Mouse (Mus musculus): ENCODE measurements at regions not wholly inside any gene's neighbourhood (a gene's known extent, or its start where the extent isn't known, plus 50 kb on each side); places are given as distances from the start of the nearest gene placed in this dataset.

- WGBS = 78% methylated on average over 2 of the region's 2 CpGs
- no peaks in the 10 kb centered on the region for H3K36me3 ChIP-seq (ENCODE audit: control insufficient read depth, insufficient read depth, low read length)
- no peak overlapping the region for H3K4me2 ChIP-seq
- ATAC-seq (replicated peaks; ENCODE audit: low FRiP score) (no peak), DNase-seq (ENCODE audit: low spot score) (no peak)
- H3K27ac ChIP-seq (ENCODE audit: low read depth, low read length) = no peak overlapping the region
- H3K4me1 ChIP-seq (replicated peaks; ENCODE audit: control insufficient read depth, insufficient read depth, low read length) = no peaks in the 10 kb centered on the region
- H3K4me3 ChIP-seq (ENCODE audit: low read depth, low read length) = no peak overlapping the region
- no peaks in the 10 kb centered on the region for H3K9me3 ChIP-seq (ENCODE audit: control insufficient read depth, low read length)
- no peaks in the 10 kb centered on the region for H3K27me3 ChIP-seq (replicated peaks; ENCODE audit: control insufficient read depth, insufficient read depth, low read length)
- H3K9ac ChIP-seq (ENCODE audit: low read depth, low read length) = no peak overlapping the region
Measured at GRCm38 (mm10) chr3:37914136-37914535, 189.8 kb upstream of the Gm5148 start.

GRCm38 (mm10) chr3:37909821-37910220 is 185.5 kb upstream of the Gm5148 start:
- H3K4me3 ChIP-seq (ENCODE audit: low read depth, low read length) = no peak overlapping the region
- no peaks in the 10 kb centered on the region for H3K27me3 ChIP-seq (replicated peaks; ENCODE audit: control insufficient read depth, insufficient read depth, low read length)
- H3K4me2 ChIP-seq = no peak overlapping the region
- no peak overlapping the region for H3K27ac ChIP-seq (ENCODE audit: low read depth, low read length)
- H3K36me3 ChIP-seq (ENCODE audit: control insufficient read depth, insufficient read depth, low read length) = no peaks in the 10 kb centered on the region
- ATAC-seq (replicated peaks; ENCODE audit: low FRiP score) = no peak
- WGBS = 83% methylated on average over 4 of the region's 4 CpGs
- peaks cover 4% of the 10 kb centered on the region; the same call in 1 of the 2 replicates for H3K4me1 ChIP-seq (replicated peaks; ENCODE audit: control insufficient read depth, insufficient read depth, low read length)
- no peak overlapping the region for H3K9ac ChIP-seq (ENCODE audit: low read depth, low read length)
- no peak for DNase-seq (ENCODE audit: low spot score)
- no peaks in the 10 kb centered on the region for H3K9me3 ChIP-seq (ENCODE audit: control insufficient read depth, low read length)

- no peak overlapping the region for H3K4me2 ChIP-seq
- H3K4me3 ChIP-seq (ENCODE audit: low read depth, low read length) = no peak overlapping the region
- no peak overlapping the region for H3K27ac ChIP-seq (ENCODE audit: low read depth, low read length)
- no peak for ATAC-seq (replicated peaks; ENCODE audit: low FRiP score)
- H3K9ac ChIP-seq (ENCODE audit: low read depth, low read length) = no peak overlapping the region
- peaks cover 4% of the 10 kb centered on the region; the same call in 1 of the 2 replicates for H3K4me1 ChIP-seq (replicated peaks; ENCODE audit: control insufficient read depth, insufficient read depth, low read length)
- no peaks in the 10 kb centered on the region for H3K9me3 ChIP-seq (ENCODE audit: control insufficient read depth, low read length)
- no peaks in the 10 kb centered on the region for H3K27me3 ChIP-seq (replicated peaks; ENCODE audit: control insufficient read depth, insufficient read depth, low read length)
- H3K36me3 ChIP-seq (ENCODE audit: control insufficient read depth, insufficient read depth, low read length) = no peaks in the 10 kb centered on the region
- DNase-seq (ENCODE audit: low spot score) = no peak
- 79% methylated on average over 2 of the region's 2 CpGs for WGBS
Measured at GRCm38 (mm10) chr3:37909008-37909407, 184.7 kb upstream of the Gm5148 start.

GRCm38 (mm10) chr3:37908456-37908855 is 184.2 kb upstream of the Gm5148 start:
- 61% methylated on average over 6 of the region's 6 CpGs for WGBS
- H3K4me1 ChIP-seq (replicated peaks; ENCODE audit: control insufficient read depth, insufficient read depth, low read length) = peaks cover 4% of the 10 kb centered on the region; the same call in 1 of the 2 replicates
- no peak overlapping the region for H3K4me2 ChIP-seq
- no peak overlapping the region for H3K4me3 ChIP-seq (ENCODE audit: low read depth, low read length)
- no peak overlapping the region for H3K9ac ChIP-seq (ENCODE audit: low read depth, low read length)
- DNase-seq (ENCODE audit: low spot score) = no peak
- no peaks in the 10 kb centered on the region for H3K9me3 ChIP-seq (ENCODE audit: control insufficient read depth, low read length)
- H3K27ac ChIP-seq (ENCODE audit: low read depth, low read length) = no peak overlapping the region
- H3K27me3 ChIP-seq (replicated peaks; ENCODE audit: control insufficient read depth, insufficient read depth, low read length) = no peaks in the 10 kb centered on the region
- no peak for ATAC-seq (replicated peaks; ENCODE audit: low FRiP score)
- no peaks in the 10 kb centered on the region for H3K36me3 ChIP-seq (ENCODE audit: control insufficient read depth, insufficient read depth, low read length)

- no peak overlapping the region for H3K4me2 ChIP-seq
- H3K27ac ChIP-seq (ENCODE audit: low read depth, low read length) = no peak overlapping the region
Measured at GRCm38 (mm10) chr3:37907432-37908088, 183.3 kb upstream of the Gm5148 start.

GRCm38 (mm10) chr3:37906806-37907251 is 182.5 kb upstream of the Gm5148 start:
- no peak overlapping the region for H3K27ac ChIP-seq (ENCODE audit: low read depth, low read length)
- no peak for DNase-seq (ENCODE audit: low spot score)
- no peak overlapping the region for H3K4me2 ChIP-seq
- no peaks in the 10 kb centered on the region for H3K9me3 ChIP-seq (ENCODE audit: control insufficient read depth, low read length)
- H3K27me3 ChIP-seq (replicated peaks; ENCODE audit: control insufficient read depth, insufficient read depth, low read length) = no peaks in the 10 kb centered on the region
- ATAC-seq (replicated peaks; ENCODE audit: low FRiP score) = no peak
- no peak overlapping the region for H3K9ac ChIP-seq (ENCODE audit: low read depth, low read length)
- WGBS = 31% methylated on average over 5 of the region's 5 CpGs
- H3K4me1 ChIP-seq (replicated peaks; ENCODE audit: control insufficient read depth, insufficient read depth, low read length) = peaks cover 4% of the 10 kb centered on the region; the same call in 1 of the 2 replicates
- no peak overlapping the region for H3K4me3 ChIP-seq (ENCODE audit: low read depth, low read length)
- no peaks in the 10 kb centered on the region for H3K36me3 ChIP-seq (ENCODE audit: control insufficient read depth, insufficient read depth, low read length)

More at GRCm38 (mm10) chr3:37907432-37908088, 183.3 kb upstream of the Gm5148 start:
- ATAC-seq (replicated peaks; ENCODE audit: low FRiP score) (peak; percentile 29; the same call in 1 of the 2 replicates), DNase-seq (ENCODE audit: low spot score) (no peak)
- Histone ChIP-seq H3K9me3 (ENCODE audit: control insufficient read depth, low read length) (no peaks in the 10 kb centered on the region), H3K27me3 (replicated peaks; ENCODE audit: control insufficient read depth, insufficient read depth, low read length) (no peaks in the 10 kb centered on the region), H3K36me3 (ENCODE audit: control insufficient read depth, insufficient read depth, low read length) (no peaks in the 10 kb centered on the region), H3K4me3 (ENCODE audit: low read depth, low read length) (no peak overlapping the region), H3K4me1 (replicated peaks; ENCODE audit: control insufficient read depth, insufficient read depth, low read length) (peaks cover 4% of the 10 kb centered on the region; the same call in 1 of the 2 replicates), H3K9ac (ENCODE audit: low read depth, low read length) (no peak overlapping the region)
- 31% methylated on average over 14 of the region's 14 CpGs for WGBS

GRCm38 (mm10) chr3:37904188-37904587 is 179.9 kb upstream of the Gm5148 start:
- ATAC-seq (replicated peaks; ENCODE audit: low FRiP score) (no peak), DNase-seq (ENCODE audit: low spot score) (no peak)
- H3K4me1 ChIP-seq (replicated peaks; ENCODE audit: control insufficient read depth, insufficient read depth, low read length) = peaks cover 4% of the 10 kb centered on the region; the same call in 1 of the 2 replicates
- no peak overlapping the region for H3K4me3 ChIP-seq (ENCODE audit: low read depth, low read length)
- no peak overlapping the region for H3K4me2 ChIP-seq
- H3K36me3 ChIP-seq (ENCODE audit: control insufficient read depth, insufficient read depth, low read length) = no peaks in the 10 kb centered on the region
- WGBS = 51% methylated on average over 3 of the region's 3 CpGs
- H3K9ac ChIP-seq (ENCODE audit: low read depth, low read length) = no peak overlapping the region
- H3K27me3 ChIP-seq (replicated peaks; ENCODE audit: control insufficient read depth, insufficient read depth, low read length) = no peaks in the 10 kb centered on the region
- no peaks in the 10 kb centered on the region for H3K9me3 ChIP-seq (ENCODE audit: control insufficient read depth, low read length)
- no peak overlapping the region for H3K27ac ChIP-seq (ENCODE audit: low read depth, low read length)

GRCm38 (mm10) chr3:37903482-37903881 is 179.2 kb upstream of the Gm5148 start:
- ATAC-seq (replicated peaks; ENCODE audit: low FRiP score) (no peak), DNase-seq (ENCODE audit: low spot score) (no peak)
- 51% methylated on average over 3 of the region's 3 CpGs for WGBS
- H3K9me3 ChIP-seq (ENCODE audit: control insufficient read depth, low read length) = no peaks in the 10 kb centered on the region
- no peak overlapping the region for H3K4me2 ChIP-seq
- H3K27ac ChIP-seq (ENCODE audit: low read depth, low read length) = no peak overlapping the region
- H3K27me3 ChIP-seq (replicated peaks; ENCODE audit: control insufficient read depth, insufficient read depth, low read length) = no peaks in the 10 kb centered on the region
- H3K4me1 ChIP-seq (replicated peaks; ENCODE audit: control insufficient read depth, insufficient read depth, low read length) = peaks cover 4% of the 10 kb centered on the region; the same call in 1 of the 2 replicates
- no peaks in the 10 kb centered on the region for H3K36me3 ChIP-seq (ENCODE audit: control insufficient read depth, insufficient read depth, low read length)
- H3K4me3 ChIP-seq (ENCODE audit: low read depth, low read length) = no peak overlapping the region
- no peak overlapping the region for H3K9ac ChIP-seq (ENCODE audit: low read depth, low read length)

GRCm38 (mm10) chr3:37903021-37903420 is 178.7 kb upstream of the Gm5148 start:
- Histone ChIP-seq H3K4me3 (ENCODE audit: low read depth, low read length) (no peak overlapping the region), H3K9me3 (ENCODE audit: control insufficient read depth, low read length) (no peaks in the 10 kb centered on the region), H3K27me3 (replicated peaks; ENCODE audit: control insufficient read depth, insufficient read depth, low read length) (no peaks in the 10 kb centered on the region), H3K36me3 (ENCODE audit: control insufficient read depth, insufficient read depth, low read length) (no peaks in the 10 kb centered on the region), H3K4me2 (no peak overlapping the region), H3K9ac (ENCODE audit: low read depth, low read length) (no peak overlapping the region), H3K4me1 (replicated peaks; ENCODE audit: control insufficient read depth, insufficient read depth, low read length) (peaks cover under 1% of the 10 kb centered on the region; the same call in 1 of the 2 replicates), H3K27ac (ENCODE audit: low read depth, low read length) (no peak overlapping the region)
- no peak for ATAC-seq (replicated peaks; ENCODE audit: low FRiP score)
- 85% methylated on average over 4 of the region's 4 CpGs for WGBS
- no peak for DNase-seq (ENCODE audit: low spot score)

Data from liver, embryonic 11.5 days (tissue).